Mouse (Mus musculus): Measurements from ENCODE around the gene Fbxo11.
"Not testable (repeated sequence)": the region's sequence is repeated elsewhere in the genome, so short reads cannot be mapped to it uniquely, and the experiment has no call there.

Gene Fbxo11

GRCm38 (mm10) chr17:88067202-88067901 lies 2.3 kb upstream of the Fbxo11 start:
- peak; percentile 27 for DNase-seq (ENCODE audit: low read depth, low spot score)

GRCm38 (mm10) chr17:88066799-88067198 lies 1.7 kb upstream of the Fbxo11 start:
- no peak for DNase-seq (ENCODE audit: low read depth, low spot score)

GRCm38 (mm10) chr17:88065801-88066646 lies 933 bp upstream of the Fbxo11 start:
- DNase-seq (ENCODE audit: low read depth, low spot score), result peak; percentile 97

GRCm38 (mm10) chr17:88064347-88065030 lies 602 bp downstream of the Fbxo11 start:
- DNase-seq (ENCODE audit: low read depth, low spot score), result peak; percentile 78

GRCm38 (mm10) chr17:88063980-88064346 lies 1.1 kb downstream of the Fbxo11 start:
- DNase-seq (ENCODE audit: low read depth, low spot score), result peak; percentile 72

GRCm38 (mm10) chr17:88062860-88063580 lies 2.1 kb downstream of the Fbxo11 start:
- peak; percentile 28 for DNase-seq (ENCODE audit: low read depth, low spot score)

GRCm38 (mm10) chr17:88061942-88062341 lies 3.1 kb downstream of the Fbxo11 start:
- no peak for DNase-seq (ENCODE audit: low read depth, low spot score)

GRCm38 (mm10) chr17:88058280-88058679 lies 6.8 kb downstream of the Fbxo11 start:
- no peak for DNase-seq (ENCODE audit: low read depth, low spot score)

GRCm38 (mm10) chr17:88057846-88058245 lies 7.2 kb downstream of the Fbxo11 start:
- peak; percentile 43 for DNase-seq (ENCODE audit: low read depth, low spot score)

- DNase-seq (ENCODE audit: low read depth, low spot score), result no peak
Measured at GRCm38 (mm10) chr17:88051679-88052078, 13.4 kb downstream of the Fbxo11 start.

GRCm38 (mm10) chr17:88050892-88051291 lies 14.2 kb downstream of the Fbxo11 start:
- no peak for DNase-seq (ENCODE audit: low read depth, low spot score)

GRCm38 (mm10) chr17:88050318-88050717 lies 14.8 kb downstream of the Fbxo11 start:
- DNase-seq (ENCODE audit: low read depth, low spot score), result no peak

- DNase-seq (ENCODE audit: low read depth, low spot score), result peak; percentile 82
Measured at GRCm38 (mm10) chr17:88042099-88043086, 22.7 kb downstream of the Fbxo11 start.

GRCm38 (mm10) chr17:88040810-88041209 lies 24.3 kb downstream of the Fbxo11 start:
- DNase-seq (ENCODE audit: low read depth, low spot score), result no peak

- no peak for DNase-seq (ENCODE audit: low read depth, low spot score)
Measured at GRCm38 (mm10) chr17:88034418-88034817, 30.7 kb downstream of the Fbxo11 start.

GRCm38 (mm10) chr17:88031755-88032154 lies 33.3 kb downstream of the Fbxo11 start:
- no peak for DNase-seq (ENCODE audit: low read depth, low spot score)

- DNase-seq (ENCODE audit: low read depth, low spot score), result no peak
Measured at GRCm38 (mm10) chr17:88029194-88029970, 35.7 kb downstream of the Fbxo11 start.

GRCm38 (mm10) chr17:88025227-88025626 lies 39.9 kb downstream of the Fbxo11 start:
- DNase-seq (ENCODE audit: low read depth, low spot score), result peak; percentile 75

GRCm38 (mm10) chr17:88023924-88024323 lies 41.2 kb downstream of the Fbxo11 start:
- no peak for DNase-seq (ENCODE audit: low read depth, low spot score)

- not testable (repeated sequence) for DNase-seq (ENCODE audit: low read depth, low spot score)
Measured at GRCm38 (mm10) chr17:88016027-88016426, 49.1 kb downstream of the Fbxo11 start.
